Mouse (Mus musculus): ENCODE measurements at regions not wholly inside any gene's neighbourhood (a gene's known extent, or its start where the extent isn't known, plus 50 kb on each side); places are given as distances from the start of the nearest gene placed in this dataset.

GRCm38 (mm10) chr3:9884691-9885354 lies 203.1 kb upstream of the Gm9833 start:
- DNase-seq, result no peak

GRCm38 (mm10) chr3:9885565-9885964 lies 202.3 kb upstream of the Gm9833 start:
- DNase-seq, result no peak

GRCm38 (mm10) chr3:9886077-9886476 lies 201.8 kb upstream of the Gm9833 start:
- no peak for DNase-seq

- peak; percentile 82 for DNase-seq
Measured at GRCm38 (mm10) chr3:9886765-9887626, 200.9 kb upstream of the Gm9833 start.

- DNase-seq, result peak; percentile 53
Measured at GRCm38 (mm10) chr3:9887627-9887994, 200.3 kb upstream of the Gm9833 start.

GRCm38 (mm10) chr3:9888051-9888450 lies 199.9 kb upstream of the Gm9833 start:
- no peak for DNase-seq

- peak; percentile 33 for DNase-seq
Measured at GRCm38 (mm10) chr3:9892884-9893494, 194.9 kb upstream of the Gm9833 start.

- DNase-seq, result peak; percentile 55
Measured at GRCm38 (mm10) chr3:9895396-9896135, 192.3 kb upstream of the Gm9833 start.

GRCm38 (mm10) chr3:9896303-9896702 lies 191.6 kb upstream of the Gm9833 start:
- DNase-seq, result no peak

- DNase-seq, result no peak
Measured at GRCm38 (mm10) chr3:9901663-9902062, 186.2 kb upstream of the Gm9833 start.

- DNase-seq, result no peak
Measured at GRCm38 (mm10) chr3:9913357-9913756, 174.6 kb upstream of the Gm9833 start.

- DNase-seq, result peak; percentile 19
Measured at GRCm38 (mm10) chr3:9916538-9917106, 171.3 kb upstream of the Gm9833 start.

- DNase-seq, result no peak
Measured at GRCm38 (mm10) chr3:9920331-9920730, 167.6 kb upstream of the Gm9833 start.

GRCm38 (mm10) chr3:9921730-9922129 lies 166.2 kb upstream of the Gm9833 start:
- no peak for DNase-seq

- no peak for DNase-seq
Measured at GRCm38 (mm10) chr3:9922541-9923046, 165.3 kb upstream of the Gm9833 start.

- DNase-seq, result no peak
Measured at GRCm38 (mm10) chr3:9924630-9925029, 163.3 kb upstream of the Gm9833 start.

- DNase-seq, result no peak
Measured at GRCm38 (mm10) chr3:9936853-9937441, 151.0 kb upstream of the Gm9833 start.

GRCm38 (mm10) chr3:9938651-9939050 lies 149.3 kb upstream of the Gm9833 start:
- no peak for DNase-seq

- DNase-seq, result no peak
Measured at GRCm38 (mm10) chr3:9942631-9943030, 145.3 kb upstream of the Gm9833 start.

GRCm38 (mm10) chr3:9947357-9948065 lies 140.4 kb upstream of the Gm9833 start:
- DNase-seq, result peak; percentile 76

GRCm38 (mm10) chr3:9948114-9948513 lies 139.8 kb upstream of the Gm9833 start:
- DNase-seq, result no peak
